Mouse (Mus musculus): ENCODE data around the gene Anks6. TPM values are rescaled to one million over a fixed set of nuclear protein-coding genes. Genes with fewer than 3 reads are reported as not detected.
A peak's percentile ranks its signal among the peaks of the same experiment; 100 is the strongest.

The Anks6 gene
- polyA plus RNA-seq, 1 experiment from 2014 or later, result 5.3 TPM

GRCm38 (mm10) chr4:47037321-47037657 is 19.9 kb downstream of the Anks6 start:
- H3K4me1 ChIP-seq, result peaks cover 13% of the 10 kb centered on the region
- H3K36me3 ChIP-seq, result peaks cover 12% of the 10 kb centered on the region
- H3K4me3 ChIP-seq, result no peak overlapping the region
- H3K9ac ChIP-seq, result no peak overlapping the region
- 19% methylated on average over 5 of the region's 5 CpGs for WGBS
- H3K27ac ChIP-seq, result no peak overlapping the region
- ATAC-seq (ENCODE audit: low FRiP score, low read depth), result peak; percentile 51
- no peaks in the 10 kb centered on the region for H3K9me3 ChIP-seq
- no peaks in the 10 kb centered on the region for H3K27me3 ChIP-seq (replicated peaks)
- H3K4me2 ChIP-seq (replicated peaks), result no peak overlapping the region

- no peak overlapping the region for H3K27ac ChIP-seq
- ATAC-seq (ENCODE audit: low FRiP score, low read depth), result peak; percentile 51
- WGBS, result 43% methylated on average over 13 of the region's 13 CpGs
Observed at GRCm38 (mm10) chr4:47036486-47037320, 20.5 kb downstream of the Anks6 start.

GRCm38 (mm10) chr4:47035536-47035935 is 21.7 kb downstream of the Anks6 start:
- Histone ChIP-seq H3K4me2 (replicated peaks) (no peak overlapping the region), H3K36me3 (peaks cover 12% of the 10 kb centered on the region), H3K4me1 (peaks cover 13% of the 10 kb centered on the region), H3K27ac (no peak overlapping the region), H3K9ac (no peak overlapping the region), H3K9me3 (no peaks in the 10 kb centered on the region), H3K27me3 (replicated peaks) (no peaks in the 10 kb centered on the region), H3K4me3 (no peak overlapping the region)
- WGBS, result 76% methylated on average over 14 of the region's 14 CpGs
- no peak for ATAC-seq (ENCODE audit: low FRiP score, low read depth)

More at GRCm38 (mm10) chr4:47036486-47037320, 20.5 kb downstream of the Anks6 start:
- H3K36me3 ChIP-seq, result peaks cover 12% of the 10 kb centered on the region
- H3K4me2 ChIP-seq (replicated peaks), result no peak overlapping the region
- no peaks in the 10 kb centered on the region for H3K27me3 ChIP-seq (replicated peaks)
- H3K4me1 ChIP-seq, result peaks cover 13% of the 10 kb centered on the region
- no peaks in the 10 kb centered on the region for H3K9me3 ChIP-seq
- H3K9ac ChIP-seq, result no peak overlapping the region
- H3K4me3 ChIP-seq, result no peak overlapping the region

- Histone ChIP-seq H3K27ac (no peak overlapping the region), H3K27me3 (replicated peaks) (no peaks in the 10 kb centered on the region), H3K4me1 (peaks cover 12% of the 10 kb centered on the region), H3K4me3 (no peak overlapping the region), H3K9me3 (no peaks in the 10 kb centered on the region), H3K4me2 (replicated peaks) (no peak overlapping the region), H3K36me3 (no peaks in the 10 kb centered on the region), H3K9ac (no peak overlapping the region)
- 83% methylated on average over 8 of the region's 8 CpGs for WGBS
- ATAC-seq (ENCODE audit: low FRiP score, low read depth), result no peak
Observed at GRCm38 (mm10) chr4:47032171-47032570, 25.1 kb downstream of the Anks6 start.

GRCm38 (mm10) chr4:47028791-47029190 is 28.4 kb downstream of the Anks6 start:
- ATAC-seq (ENCODE audit: low FRiP score, low read depth), result no peak
- Histone ChIP-seq H3K27ac (no peak overlapping the region), H3K36me3 (peaks cover 11% of the 10 kb centered on the region), H3K4me3 (no peak overlapping the region), H3K27me3 (replicated peaks) (no peaks in the 10 kb centered on the region), H3K4me2 (replicated peaks) (no peak overlapping the region), H3K4me1 (no peaks in the 10 kb centered on the region), H3K9me3 (no peaks in the 10 kb centered on the region), H3K9ac (no peak overlapping the region)
- WGBS, result 90% methylated on average over 5 of the region's 5 CpGs

GRCm38 (mm10) chr4:47023949-47024348 is 33.3 kb downstream of the Anks6 start:
- ATAC-seq (ENCODE audit: low FRiP score, low read depth), result no peak
- no peaks in the 10 kb centered on the region for H3K4me1 ChIP-seq
- H3K4me2 ChIP-seq (replicated peaks), result no peak overlapping the region
- no peak overlapping the region for H3K27ac ChIP-seq
- no peak overlapping the region for H3K4me3 ChIP-seq
- WGBS, result 72% methylated on average over 6 of the region's 6 CpGs
- H3K9me3 ChIP-seq, result no peaks in the 10 kb centered on the region
- H3K27me3 ChIP-seq (replicated peaks), result no peaks in the 10 kb centered on the region
- peaks cover 11% of the 10 kb centered on the region for H3K36me3 ChIP-seq
- no peak overlapping the region for H3K9ac ChIP-seq

GRCm38 (mm10) chr4:47022804-47023603 is 34.2 kb downstream of the Anks6 start:
- H3K27me3 ChIP-seq (replicated peaks), result no peaks in the 10 kb centered on the region
- no peak overlapping the region for H3K4me2 ChIP-seq (replicated peaks)
- peaks cover 11% of the 10 kb centered on the region for H3K36me3 ChIP-seq
- no peaks in the 10 kb centered on the region for H3K9me3 ChIP-seq
- 80% methylated on average over 10 of the region's 10 CpGs for WGBS
- no peak overlapping the region for H3K4me3 ChIP-seq
- H3K9ac ChIP-seq, result no peak overlapping the region
- no peak for ATAC-seq (ENCODE audit: low FRiP score, low read depth)
- H3K27ac ChIP-seq, result no peak overlapping the region
- H3K4me1 ChIP-seq, result no peaks in the 10 kb centered on the region

GRCm38 (mm10) chr4:47020563-47020962 is 36.7 kb downstream of the Anks6 start:
- Histone ChIP-seq H3K27ac (no peak overlapping the region), H3K9ac (no peak overlapping the region), H3K9me3 (no peaks in the 10 kb centered on the region), H3K4me3 (no peak overlapping the region), H3K27me3 (replicated peaks) (no peaks in the 10 kb centered on the region), H3K4me2 (replicated peaks) (no peak overlapping the region), H3K4me1 (no peaks in the 10 kb centered on the region), H3K36me3 (peaks cover 9% of the 10 kb centered on the region)
- no peak for ATAC-seq (ENCODE audit: low FRiP score, low read depth)
- WGBS, result 11% methylated on average over 5 of the region's 5 CpGs

GRCm38 (mm10) chr4:47015156-47015555 is 42.1 kb downstream of the Anks6 start:
- no peak for ATAC-seq (ENCODE audit: low FRiP score, low read depth)
- H3K4me1 ChIP-seq, result no peaks in the 10 kb centered on the region

GRCm38 (mm10) chr4:47012476-47012875 is 44.8 kb downstream of the Anks6 start:
- no peak overlapping the region for H3K27ac ChIP-seq
- no peaks in the 10 kb centered on the region for H3K4me1 ChIP-seq
- 65% methylated on average over 10 of the region's 10 CpGs for WGBS
- H3K9ac ChIP-seq, result no peak overlapping the region
- H3K36me3 ChIP-seq, result peaks cover 9% of the 10 kb centered on the region
- no peak for ATAC-seq (ENCODE audit: low FRiP score, low read depth)
- no peaks in the 10 kb centered on the region for H3K9me3 ChIP-seq
- H3K4me2 ChIP-seq (replicated peaks), result no peak overlapping the region
- H3K4me3 ChIP-seq, result no peak overlapping the region
- no peaks in the 10 kb centered on the region for H3K27me3 ChIP-seq (replicated peaks)

More at GRCm38 (mm10) chr4:47015156-47015555, 42.1 kb downstream of the Anks6 start:
- no peak overlapping the region for H3K27ac ChIP-seq
- no peak overlapping the region for H3K9ac ChIP-seq
- peaks cover 9% of the 10 kb centered on the region for H3K36me3 ChIP-seq
- no peak overlapping the region for H3K4me2 ChIP-seq (replicated peaks)
- 43% methylated on average over 3 of the region's 3 CpGs for WGBS
- H3K4me3 ChIP-seq, result no peak overlapping the region
- H3K9me3 ChIP-seq, result no peaks in the 10 kb centered on the region
- H3K27me3 ChIP-seq (replicated peaks), result no peaks in the 10 kb centered on the region

GRCm38 (mm10) chr4:47010400-47011231 is 46.6 kb downstream of the Anks6 start:
- Histone ChIP-seq H3K9me3 (no peaks in the 10 kb centered on the region), H3K4me2 (replicated peaks) (no peak overlapping the region), H3K27ac (no peak overlapping the region), H3K36me3 (no peaks in the 10 kb centered on the region), H3K4me1 (no peaks in the 10 kb centered on the region), H3K4me3 (no peak overlapping the region), H3K27me3 (replicated peaks) (no peaks in the 10 kb centered on the region), H3K9ac (no peak overlapping the region)
- no peak for ATAC-seq (ENCODE audit: low FRiP score, low read depth)
- 65% methylated on average over 12 of the region's 12 CpGs for WGBS
